Mouse (Mus musculus): ENCODE measurements around the gene Kif3b. TPM values are rescaled to one million over a fixed set of nuclear protein-coding genes. Genes with fewer than 3 reads are reported as not detected.

The Kif3b gene
- polyA plus RNA-seq, 1 experiment from 2014 or later = 6.9 TPM

GRCm38 (mm10) chr2:153338361-153339350 is 47.4 kb downstream of the Kif3b start:
- Histone ChIP-seq H3K27ac (no peak overlapping the region), H3K36me3 (replicated peaks) (peaks cover 6% of the 10 kb centered on the region; the same call in 1 of the 2 replicates), H3K27me3 (ENCODE audit: poor library complexity, severe bottlenecking) (no peaks in the 10 kb centered on the region), H3K4me1 (peaks cover 10% of the 10 kb centered on the region), H3K9me3 (no peaks in the 10 kb centered on the region), H3K4me3 (no peak overlapping the region)
- WGBS = 93% methylated on average over 9 of the region's 9 CpGs
- no peak for DNase-seq (ENCODE audit: extremely low spot score, low spot score)

- Histone ChIP-seq H3K36me3 (replicated peaks) (peaks cover 6% of the 10 kb centered on the region; the same call in 1 of the 2 replicates), H3K27me3 (ENCODE audit: poor library complexity, severe bottlenecking) (no peaks in the 10 kb centered on the region), H3K4me3 (no peak overlapping the region), H3K27ac (no peak overlapping the region), H3K4me1 (peaks cover 18% of the 10 kb centered on the region), H3K9me3 (no peaks in the 10 kb centered on the region)
- 93% methylated on average over 6 of the region's 6 CpGs for WGBS
- no peak for DNase-seq (ENCODE audit: extremely low spot score, low spot score)
Observed at GRCm38 (mm10) chr2:153342166-153342565, 51.0 kb downstream of the Kif3b start.

- Histone ChIP-seq H3K27ac (no peak overlapping the region), H3K4me1 (peaks cover 18% of the 10 kb centered on the region), H3K27me3 (ENCODE audit: poor library complexity, severe bottlenecking) (no peaks in the 10 kb centered on the region), H3K4me3 (no peak overlapping the region), H3K36me3 (replicated peaks) (peaks cover 6% of the 10 kb centered on the region; the same call in 1 of the 2 replicates), H3K9me3 (no peaks in the 10 kb centered on the region)
- 91% methylated on average over 3 of the region's 3 CpGs for WGBS
- no peak for DNase-seq (ENCODE audit: extremely low spot score, low spot score)
Observed at GRCm38 (mm10) chr2:153342602-153343001, 51.4 kb downstream of the Kif3b start.

- peaks cover 6% of the 10 kb centered on the region; the same call in 1 of the 2 replicates for H3K36me3 ChIP-seq (replicated peaks)
- no peak for DNase-seq (ENCODE audit: extremely low spot score, low spot score)
- H3K9me3 ChIP-seq = no peaks in the 10 kb centered on the region
- peaks cover 20% of the 10 kb centered on the region for H3K4me1 ChIP-seq
- H3K27ac ChIP-seq = no peak overlapping the region
- H3K4me3 ChIP-seq = no peak overlapping the region
- no peaks in the 10 kb centered on the region for H3K27me3 ChIP-seq (ENCODE audit: poor library complexity, severe bottlenecking)
Observed at GRCm38 (mm10) chr2:153343191-153343590, 52.0 kb downstream of the Kif3b start.

- WGBS = 8% methylated on average over 11 of the region's 11 CpGs
- H3K27ac ChIP-seq = peak overlapping the region; percentile 100
- H3K4me1 ChIP-seq = peaks cover 35% of the 10 kb centered on the region
- no peaks in the 10 kb centered on the region for H3K9me3 ChIP-seq
- no peak for DNase-seq (ENCODE audit: extremely low spot score, low spot score)
- peaks cover 17% of the 10 kb centered on the region for H3K36me3 ChIP-seq (replicated peaks)
- no peaks in the 10 kb centered on the region for H3K27me3 ChIP-seq (ENCODE audit: poor library complexity, severe bottlenecking)
- peak overlapping the region; percentile 88 for H3K4me3 ChIP-seq
Observed at GRCm38 (mm10) chr2:153345071-153345453, 53.8 kb downstream of the Kif3b start.

GRCm38 (mm10) chr2:153345454-153346220 is 54.4 kb downstream of the Kif3b start, which contains the start of gene Asxl1:
Asxl1 (plus strand) TSS chr2:153345829.
- under 1% methylated on average over 79 of the region's 79 CpGs for WGBS

GRCm38 (mm10) chr2:153346221-153347182 is 55.3 kb downstream of the Kif3b start:
- under 1% methylated on average over 58 of the region's 76 CpGs for WGBS
- peaks cover 31% of the 10 kb centered on the region for H3K36me3 ChIP-seq (replicated peaks)
- peaks cover 47% of the 10 kb centered on the region for H3K4me1 ChIP-seq
- H3K27ac ChIP-seq = peak overlapping the region; percentile 100
- no peaks in the 10 kb centered on the region for H3K9me3 ChIP-seq
- H3K4me3 ChIP-seq = peak overlapping the region; percentile 88
- H3K27me3 ChIP-seq (ENCODE audit: poor library complexity, severe bottlenecking) = no peaks in the 10 kb centered on the region
- peak; percentile 77 for DNase-seq (ENCODE audit: extremely low spot score, low spot score)

More at GRCm38 (mm10) chr2:153345454-153346220, 54.4 kb downstream of the Kif3b start, which contains the start of gene Asxl1:
- peak within 1 kb of the TSS; percentile 88 for H3K4me3 ChIP-seq
- peak; percentile 99 for DNase-seq (ENCODE audit: extremely low spot score, low spot score)
- H3K4me1 ChIP-seq = peaks cover 40% of the 10 kb centered on the region
- no peaks in the 10 kb centered on the region for H3K27me3 ChIP-seq (ENCODE audit: poor library complexity, severe bottlenecking)
- peaks cover 22% of the 10 kb centered on the region for H3K36me3 ChIP-seq (replicated peaks)
- H3K9me3 ChIP-seq = no peaks in the 10 kb centered on the region
- H3K27ac ChIP-seq = peak within 1 kb of the TSS; percentile 100

- 21% methylated on average over 9 of the region's 9 CpGs for WGBS
- peaks cover 34% of the 10 kb centered on the region for H3K36me3 ChIP-seq (replicated peaks)
- peak overlapping the region; percentile 100 for H3K27ac ChIP-seq
- DNase-seq (ENCODE audit: extremely low spot score, low spot score) = no peak
- H3K4me1 ChIP-seq = peaks cover 47% of the 10 kb centered on the region
- H3K4me3 ChIP-seq = peak overlapping the region; percentile 88
- H3K9me3 ChIP-seq = no peaks in the 10 kb centered on the region
- H3K27me3 ChIP-seq (ENCODE audit: poor library complexity, severe bottlenecking) = no peaks in the 10 kb centered on the region
Observed at GRCm38 (mm10) chr2:153347183-153347781, 56.1 kb downstream of the Kif3b start.

- Histone ChIP-seq H3K27ac (no peak overlapping the region), H3K36me3 (replicated peaks) (peaks cover 42% of the 10 kb centered on the region), H3K4me1 (peaks cover 47% of the 10 kb centered on the region), H3K27me3 (ENCODE audit: poor library complexity, severe bottlenecking) (no peaks in the 10 kb centered on the region), H3K9me3 (no peaks in the 10 kb centered on the region), H3K4me3 (peak overlapping the region; percentile 88)
- WGBS = 76% methylated on average over 6 of the region's 6 CpGs
- DNase-seq (ENCODE audit: extremely low spot score, low spot score) = no peak
Observed at GRCm38 (mm10) chr2:153348100-153348831, 57.1 kb downstream of the Kif3b start.

GRCm38 (mm10) chr2:153350552-153351181 is 59.5 kb downstream of the Kif3b start:
- Histone ChIP-seq H3K36me3 (replicated peaks) (peaks cover 66% of the 10 kb centered on the region), H3K9me3 (no peaks in the 10 kb centered on the region), H3K27me3 (ENCODE audit: poor library complexity, severe bottlenecking) (no peaks in the 10 kb centered on the region), H3K4me3 (no peak overlapping the region), H3K4me1 (peaks cover 38% of the 10 kb centered on the region), H3K27ac (no peak overlapping the region)
- WGBS = 72% methylated on average over 6 of the region's 6 CpGs
- DNase-seq (ENCODE audit: extremely low spot score, low spot score) = no peak

GRCm38 (mm10) chr2:153354648-153355047 is 63.4 kb downstream of the Kif3b start:
- Histone ChIP-seq H3K4me1 (peaks cover 17% of the 10 kb centered on the region), H3K27me3 (ENCODE audit: poor library complexity, severe bottlenecking) (no peaks in the 10 kb centered on the region), H3K9me3 (no peaks in the 10 kb centered on the region), H3K27ac (no peak overlapping the region), H3K36me3 (replicated peaks) (peaks cover 97% of the 10 kb centered on the region), H3K4me3 (no peak overlapping the region)
- 89% methylated on average over 2 of the region's 2 CpGs for WGBS
- DNase-seq (ENCODE audit: extremely low spot score, low spot score) = no peak

Data from forebrain, embryonic 10.5 days (tissue).